Mouse (Mus musculus): ENCODE data around the gene Olfr869. TPM values are rescaled to one million over a fixed set of nuclear protein-coding genes. Genes with fewer than 3 reads are reported as not detected.

Olfr869 gene
- polyA plus RNA-seq (2014; fragmentation: Illumina TruSeq; extraction: RNeasy Lipid Tissue Mini Kit (QIAGEN cat#74804); ENCODE audit: low read depth, low replicate concordance) = not detected

GRCm38 (mm10) chr9:20128709-20129108, at the start of gene Olfr869:
Olfr869 (plus strand) TSS chr9:20129009.

GRCm38 (mm10) chr9:20098326-20098725, 30.5 kb upstream of the Olfr869 start, which contains the start of gene Olfr868:
Olfr868 (plus strand) TSS chr9:20098626.

DNA sequence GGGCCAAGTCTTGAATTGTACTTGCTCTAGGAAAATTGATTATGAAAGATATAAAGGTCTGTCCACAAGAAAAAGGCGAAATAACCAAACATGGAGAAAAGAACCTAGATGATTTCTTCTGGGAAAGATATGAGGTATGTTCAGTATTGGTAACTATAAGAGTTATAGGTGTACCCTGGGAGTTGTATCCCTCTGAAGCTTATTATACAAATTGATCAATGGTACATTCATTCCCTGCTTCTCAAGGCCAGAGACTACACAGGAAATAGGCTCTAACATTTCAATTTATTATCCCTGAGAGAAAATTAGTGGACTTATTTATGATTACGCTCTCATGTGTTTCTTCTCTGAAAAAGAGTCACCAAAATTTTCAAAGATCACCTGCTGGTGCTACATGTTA, 45.1 kb downstream of the Olfr869 start, which contains the start of gene Olfr870:
TSS of gene Olfr870 (minus strand) at position 101 of the 400 bp plus-strand sequence.

Other genes starting within 250 kb of the Olfr869 start
- gene Olfr862, start 241.0 kb upstream of the Olfr869 start, polyA plus RNA-seq (2014; fragmentation: Illumina TruSeq; extraction: RNeasy Lipid Tissue Mini Kit (QIAGEN cat#74804); ENCODE audit: low read depth, low replicate concordance) = not detected
- not detected for gene Olfr77, start 212.1 kb upstream of the Olfr869 start, polyA plus RNA-seq (2014; fragmentation: Illumina TruSeq; extraction: RNeasy Lipid Tissue Mini Kit (QIAGEN cat#74804); ENCODE audit: low read depth, low replicate concordance)
- not detected for gene Olfr866, start 101.0 kb upstream of the Olfr869 start, polyA plus RNA-seq (2014; fragmentation: Illumina TruSeq; extraction: RNeasy Lipid Tissue Mini Kit (QIAGEN cat#74804); ENCODE audit: low read depth, low replicate concordance)
- gene Olfr867, start 71.4 kb upstream of the Olfr869 start, polyA plus RNA-seq (2014; fragmentation: Illumina TruSeq; extraction: RNeasy Lipid Tissue Mini Kit (QIAGEN cat#74804); ENCODE audit: low read depth, low replicate concordance) = not detected
- not detected for gene Olfr868, start 30.4 kb upstream of the Olfr869 start, polyA plus RNA-seq (2014; fragmentation: Illumina TruSeq; extraction: RNeasy Lipid Tissue Mini Kit (QIAGEN cat#74804); ENCODE audit: low read depth, low replicate concordance)
- gene Olfr870, start 45.0 kb downstream of the Olfr869 start, polyA plus RNA-seq (2014; fragmentation: Illumina TruSeq; extraction: RNeasy Lipid Tissue Mini Kit (QIAGEN cat#74804); ENCODE audit: low read depth, low replicate concordance) = not detected
- gene Olfr871, start 83.2 kb downstream of the Olfr869 start, polyA plus RNA-seq (2014; fragmentation: Illumina TruSeq; extraction: RNeasy Lipid Tissue Mini Kit (QIAGEN cat#74804); ENCODE audit: low read depth, low replicate concordance) = not detected
- not detected for gene Olfr872, start 108.1 kb downstream of the Olfr869 start, polyA plus RNA-seq (2014; fragmentation: Illumina TruSeq; extraction: RNeasy Lipid Tissue Mini Kit (QIAGEN cat#74804); ENCODE audit: low read depth, low replicate concordance)
- gene Olfr39, start 153.3 kb downstream of the Olfr869 start, polyA plus RNA-seq (2014; fragmentation: Illumina TruSeq; extraction: RNeasy Lipid Tissue Mini Kit (QIAGEN cat#74804); ENCODE audit: low read depth, low replicate concordance) = not detected
- gene Olfr873, start 169.5 kb downstream of the Olfr869 start, polyA plus RNA-seq (2014; fragmentation: Illumina TruSeq; extraction: RNeasy Lipid Tissue Mini Kit (QIAGEN cat#74804); ENCODE audit: low read depth, low replicate concordance) = not detected
- gene Olfr18, start 207.1 kb downstream of the Olfr869 start, polyA plus RNA-seq (2014; fragmentation: Illumina TruSeq; extraction: RNeasy Lipid Tissue Mini Kit (QIAGEN cat#74804); ENCODE audit: low read depth, low replicate concordance) = not detected

Data from heart, adult 10 weeks (tissue).